Mouse (Mus musculus) liver, adult (tissue): ENCODE measurements around the gene Msi2.

Experiments used
- GATA4 ChIP-seq: IDR thresholded peaks from 2 replicates; pipeline ENCODE4 v1.6.1; 2014; ENCODE audit warnings: mild to moderate bottlenecking, low read length; ENCODE audit not compliant: insufficient replicate concordance

Msi2 gene

GRCm38 (mm10) chr11:88718050-88718765 is at the start of gene Msi2:
Msi2 (minus strand) TSS chr11:88718513.
- no peak for TF ChIP-seq GATA4

GRCm38 (mm10) chr11:88765635-88766034 is 47.3 kb upstream of the Msi2 start:
- TF ChIP-seq GATA4, result no peak

GRCm38 (mm10) chr11:88763371-88763770 is 45.1 kb upstream of the Msi2 start:
- TF ChIP-seq GATA4, result no peak

- no peak for TF ChIP-seq GATA4
These were observed 41.2 kb upstream of the Msi2 start for GRCm38 (mm10) chr11:88759501-88759900.

GRCm38 (mm10) chr11:88758402-88758801 is 40.1 kb upstream of the Msi2 start:
- no peak for TF ChIP-seq GATA4

GRCm38 (mm10) chr11:88745306-88745705 is 27.0 kb upstream of the Msi2 start:
- TF ChIP-seq GATA4, result no peak

- no peak for TF ChIP-seq GATA4
These were observed 21.4 kb upstream of the Msi2 start for GRCm38 (mm10) chr11:88739574-88740295.

- TF ChIP-seq GATA4, result no peak
These were observed 11.1 kb upstream of the Msi2 start for GRCm38 (mm10) chr11:88729363-88729762.

- no peak for TF ChIP-seq GATA4
These were observed 10.2 kb upstream of the Msi2 start for GRCm38 (mm10) chr11:88728508-88728890.

GRCm38 (mm10) chr11:88727768-88728507 is 9.6 kb upstream of the Msi2 start:
- no peak for TF ChIP-seq GATA4

- no peak for TF ChIP-seq GATA4
These were observed 2.9 kb upstream of the Msi2 start for GRCm38 (mm10) chr11:88721144-88721636.

GRCm38 (mm10) chr11:88720261-88721143 is 2.2 kb upstream of the Msi2 start:
- TF ChIP-seq GATA4, result no peak

GRCm38 (mm10) chr11:88719601-88720000 is 1.3 kb upstream of the Msi2 start:
- TF ChIP-seq GATA4, result no peak

GRCm38 (mm10) chr11:88718766-88719595 is 668 bp upstream of the Msi2 start:
- TF ChIP-seq GATA4, result no peak
